Mouse (Mus musculus): ENCODE measurements around the gene Ampd3.

Gene Ampd3

GRCm38 (mm10) chr7:110768001-110768400 is at the start of gene Ampd3:
Gene Ampd3, plus strand, starts transcription at chr7:110768206.
- DNase-seq, result peak; percentile 64

DNA sequence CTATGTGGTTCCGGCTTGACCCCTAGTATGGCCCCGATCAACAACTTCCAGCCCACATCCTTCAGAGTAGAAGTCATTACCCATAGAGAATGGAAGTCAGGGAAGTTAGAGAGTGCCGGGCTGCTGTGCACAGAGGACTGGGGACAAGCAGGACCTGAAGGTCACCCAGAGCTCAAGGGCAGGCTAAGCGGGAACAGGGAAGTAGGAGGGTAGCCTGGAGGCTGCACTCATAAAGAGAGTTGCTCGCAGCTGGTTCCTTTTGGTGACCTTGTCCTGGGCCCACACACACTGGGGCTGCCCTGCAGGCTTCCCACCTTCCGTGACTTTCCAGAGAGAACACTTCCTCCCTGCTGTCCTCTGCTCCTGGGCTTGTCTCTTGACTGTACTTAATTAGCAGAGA is 49.5 kb upstream of the Ampd3 start:
- DNase-seq, result no peak

DNA sequence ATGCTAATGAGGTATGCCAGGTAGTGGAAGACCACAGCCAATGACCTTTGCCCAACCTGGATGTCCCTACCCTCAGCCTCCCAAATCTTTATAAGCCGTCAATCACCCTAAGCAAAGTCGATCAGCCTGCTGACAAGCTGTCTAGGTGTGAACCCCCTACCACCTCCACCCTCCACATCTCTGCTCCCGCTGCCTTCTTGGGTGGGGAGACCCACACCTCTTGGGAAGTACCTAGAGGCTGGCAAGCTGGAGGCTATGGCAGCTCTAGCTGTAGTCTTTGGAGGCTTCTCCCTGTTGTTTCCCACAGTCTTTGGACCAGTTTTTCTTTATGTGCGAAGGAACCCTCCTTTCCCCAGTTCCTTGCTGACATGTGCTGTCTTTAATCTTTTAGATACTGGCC is 48.1 kb upstream of the Ampd3 start:
- no peak for DNase-seq

- no peak for DNase-seq
Observed at GRCm38 (mm10) chr7:110722183-110722582, 45.8 kb upstream of the Ampd3 start.

DNA sequence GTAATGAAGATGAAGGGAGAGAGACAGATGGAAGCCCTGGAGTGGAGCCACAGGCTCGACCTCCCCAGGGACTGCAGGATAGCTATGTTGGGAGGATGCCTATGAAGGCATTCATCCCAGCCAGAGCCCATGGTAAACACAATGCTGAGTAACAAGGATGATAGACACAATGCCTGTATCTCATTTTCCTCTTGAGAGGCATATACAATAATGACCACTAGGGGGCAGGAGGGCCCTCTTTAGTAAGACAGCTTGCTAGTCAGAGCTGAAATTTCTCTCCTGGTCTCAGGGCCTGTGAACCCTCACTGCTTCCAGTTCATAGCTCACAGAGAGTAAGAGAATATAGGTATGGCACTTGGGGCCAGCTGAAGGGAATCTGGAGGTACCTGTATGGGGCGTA is 41.0 kb upstream of the Ampd3 start:
- peak; percentile 75 for DNase-seq

GRCm38 (mm10) chr7:110728876-110729275 is 39.1 kb upstream of the Ampd3 start:
- DNase-seq, result peak; percentile 69

GRCm38 (mm10) chr7:110729295-110729694 is 38.7 kb upstream of the Ampd3 start:
- DNase-seq, result no peak

- no peak for DNase-seq
Observed at GRCm38 (mm10) chr7:110731091-110731967, 36.7 kb upstream of the Ampd3 start.

DNA sequence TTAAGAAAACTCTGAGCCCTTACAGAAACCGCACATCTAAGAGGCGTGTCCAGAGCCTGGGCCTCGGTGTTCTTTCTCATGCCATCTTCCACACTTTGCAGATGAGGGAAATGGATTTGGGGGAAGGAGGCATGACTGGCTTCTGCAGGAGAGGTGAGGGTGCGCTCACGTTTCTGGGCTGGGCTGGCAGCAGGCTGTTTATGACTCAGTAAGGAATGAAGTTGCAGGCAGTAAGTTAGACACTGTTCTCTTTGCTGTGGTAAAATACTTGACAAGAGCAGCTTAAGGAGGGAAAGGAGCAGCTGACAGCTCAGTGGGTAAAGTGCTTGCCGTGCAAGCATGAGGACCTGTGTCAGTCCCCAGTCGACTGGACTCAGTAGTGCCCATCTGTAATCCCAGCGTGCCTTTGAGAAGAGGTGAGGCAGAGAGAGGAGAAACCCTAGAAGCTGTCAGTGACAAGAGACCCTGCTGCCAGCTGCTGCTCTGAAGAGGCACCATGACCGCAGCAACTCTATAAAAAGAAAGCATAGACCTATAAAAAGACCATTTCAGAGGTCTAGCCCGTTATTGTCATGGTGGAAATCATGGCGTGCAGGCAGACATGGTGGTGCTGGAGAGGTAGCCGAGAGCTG is 35.9 kb upstream of the Ampd3 start:
- no peak for DNase-seq

- DNase-seq, result no peak
Observed at GRCm38 (mm10) chr7:110736914-110737313, 31.1 kb upstream of the Ampd3 start.

DNA sequence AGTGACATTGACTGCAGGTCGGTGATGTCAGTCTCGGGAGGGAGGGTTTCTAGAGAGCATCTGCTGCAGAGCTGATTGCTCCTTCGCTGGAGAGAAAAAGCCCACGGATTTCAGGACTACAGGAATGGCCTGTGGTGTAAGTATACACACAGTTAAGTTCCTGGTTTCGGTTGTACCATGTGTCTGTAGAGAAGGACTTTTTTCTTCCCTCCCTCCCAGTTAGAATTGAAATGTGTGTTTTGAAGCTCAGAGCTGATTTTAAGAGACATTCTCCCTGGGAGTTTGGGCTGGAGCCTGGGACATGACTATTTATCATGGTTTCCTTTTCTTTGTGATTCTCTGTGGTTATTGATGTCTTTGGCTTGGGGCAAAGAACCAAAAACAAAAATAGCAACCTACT is 28.2 kb upstream of the Ampd3 start:
- no peak for DNase-seq

DNA sequence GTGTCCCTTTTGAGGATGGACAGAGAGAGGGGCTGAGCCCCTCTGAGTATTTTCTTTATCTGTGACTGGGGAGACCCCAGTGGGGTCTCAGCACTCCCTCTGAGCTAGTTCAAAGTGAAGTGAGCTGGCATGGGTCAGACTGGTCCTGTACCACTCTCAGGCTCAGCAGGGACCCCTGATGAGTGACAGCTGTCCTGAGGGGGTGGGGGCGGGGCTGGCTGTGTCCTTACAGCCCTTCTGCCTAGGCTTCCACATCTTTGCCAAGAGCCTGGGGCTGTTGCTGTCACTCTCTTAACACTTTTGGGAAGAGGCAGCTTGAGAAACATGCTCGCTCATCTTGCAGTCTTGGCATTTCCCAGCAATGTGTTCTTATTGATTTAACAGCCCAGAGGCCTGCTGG is 27.8 kb upstream of the Ampd3 start:
- DNase-seq, result no peak

- no peak for DNase-seq
Observed at GRCm38 (mm10) chr7:110742022-110742421, 26.0 kb upstream of the Ampd3 start.

- no peak for DNase-seq
Observed at GRCm38 (mm10) chr7:110746087-110746562, 21.9 kb upstream of the Ampd3 start.

- no peak for DNase-seq
Observed at GRCm38 (mm10) chr7:110746809-110747208, 21.2 kb upstream of the Ampd3 start.

GRCm38 (mm10) chr7:110750834-110751233 is 17.2 kb upstream of the Ampd3 start:
- no peak for DNase-seq

DNA sequence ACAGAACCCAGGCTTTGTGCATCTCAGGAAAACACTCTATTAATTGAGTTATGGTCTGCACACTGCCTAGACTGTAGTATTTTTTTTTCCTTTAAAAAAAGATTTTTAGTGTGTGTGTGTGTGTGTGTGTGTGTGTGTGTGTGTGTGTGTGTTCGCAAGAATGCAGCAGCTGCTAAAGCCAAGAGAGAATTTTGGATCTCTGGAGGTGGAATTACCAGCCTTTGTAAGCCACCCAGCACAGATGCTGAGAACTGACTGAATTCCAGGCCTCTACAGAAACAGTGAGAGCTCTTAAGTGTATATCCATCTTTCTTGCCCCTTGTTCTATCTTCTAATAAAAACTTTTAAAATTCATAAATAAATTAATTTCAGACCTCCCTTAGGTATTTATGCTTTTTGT is 16.4 kb upstream of the Ampd3 start:
- DNase-seq, result no peak

DNA sequence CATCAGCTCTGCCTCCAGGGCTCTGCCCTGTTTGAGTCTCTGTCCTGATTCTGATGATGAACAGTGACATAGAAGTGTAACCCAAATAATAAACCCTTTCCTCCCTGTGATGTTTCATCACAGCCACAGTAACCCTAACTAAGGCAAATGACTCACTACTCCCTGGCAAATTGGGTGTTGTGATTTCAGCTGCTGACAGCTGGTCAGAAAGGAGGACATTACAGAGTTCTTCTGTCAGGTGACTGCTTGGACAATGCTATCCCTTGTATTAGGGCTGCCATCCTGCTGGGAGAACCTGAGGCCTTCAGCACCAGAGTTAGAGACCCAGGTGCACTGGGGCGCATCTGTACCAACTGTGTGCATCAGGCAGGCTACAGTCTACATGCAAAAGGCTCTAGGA is 14.7 kb upstream of the Ampd3 start:
- no peak for DNase-seq

GRCm38 (mm10) chr7:110753926-110754330 is 14.1 kb upstream of the Ampd3 start:
- DNase-seq, result peak; percentile 67

GRCm38 (mm10) chr7:110756440-110756839 is 11.6 kb upstream of the Ampd3 start:
- DNase-seq, result peak; percentile 52

GRCm38 (mm10) chr7:110762605-110763180 is 5.3 kb upstream of the Ampd3 start:
- DNase-seq, result no peak

DNA sequence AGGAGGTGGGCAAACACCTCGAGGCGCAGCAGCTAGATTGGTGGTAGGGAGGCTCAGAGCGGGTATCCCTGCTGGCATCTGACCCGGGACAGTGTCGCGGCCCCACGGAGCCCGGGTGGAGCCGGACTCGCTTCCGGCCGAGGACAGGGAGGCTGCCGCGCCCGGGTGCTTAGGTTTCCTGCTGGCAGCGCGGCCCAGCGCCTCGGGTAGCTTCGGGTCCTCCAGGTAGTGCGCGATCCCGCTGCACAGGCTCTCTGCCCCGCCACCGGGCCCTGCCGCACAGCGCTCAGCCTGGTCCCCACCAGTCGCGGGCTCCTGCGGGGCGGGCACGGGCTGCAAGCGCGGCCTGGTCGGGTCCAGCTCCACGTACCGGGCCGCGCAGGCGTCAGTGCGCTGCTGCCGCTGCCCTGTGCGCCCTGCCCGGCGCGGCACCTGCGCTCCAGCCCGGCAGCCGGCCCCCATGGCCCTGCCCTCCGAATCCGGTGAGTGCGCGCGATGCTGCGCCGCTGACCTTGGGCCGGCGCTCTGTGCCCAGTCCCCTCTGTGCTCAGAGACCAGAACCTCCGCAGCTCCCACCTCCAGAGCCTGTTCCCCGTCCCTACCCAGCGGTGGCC is 552 bp downstream of the Ampd3 start:
- peak; percentile 65 for DNase-seq

- peak; percentile 49 for DNase-seq
Observed at GRCm38 (mm10) chr7:110769094-110769493, 1.1 kb downstream of the Ampd3 start.

Measured in kidney, postnatal 10 days (tissue).